Mouse (Mus musculus): ENCODE data around the gene Zc3h15.

Zc3h15 gene

DNA sequence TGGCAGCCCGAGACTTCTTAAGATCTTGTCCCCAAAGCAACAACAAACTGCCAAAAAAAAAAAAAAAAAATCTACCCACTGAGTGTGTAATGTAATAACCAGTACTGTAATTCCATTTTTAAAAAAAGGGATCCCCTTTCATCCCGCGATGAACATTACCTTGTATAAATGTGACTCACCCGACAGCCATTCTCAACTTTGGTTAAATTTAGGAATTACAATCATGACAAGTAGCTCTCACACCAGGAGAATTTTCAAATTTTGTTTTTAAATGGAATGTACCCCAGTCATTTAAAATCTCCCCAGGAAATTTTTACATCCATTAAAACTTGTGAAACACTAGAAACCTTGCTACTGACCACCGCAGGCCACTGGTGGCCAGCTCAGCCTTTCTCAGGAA, 69.7 kb downstream of the Zc3h15 start:
- DNase-seq (ENCODE audit: low spot score in 2 of 2), result no peak

All from heart, adult 9 months (tissue).